Mouse (Mus musculus) hindbrain, embryonic 16.5 days (tissue): ENCODE results near the gene Zc3h6. TPM values are rescaled to one million over a fixed set of nuclear protein-coding genes. Genes with fewer than 3 reads are reported as not detected.

Experiments
- ATAC-seq: fragments of 200-750 bp; cut with Nextera tagmentation; 2 replicates; pipeline ENCODE4 v1.8.0; 2017; ENCODE audit warnings: moderate TSS enrichment, moderate library complexity
- H3K27ac ChIP-seq: fragments of 300-500 bp; sonication (generic); 2 replicates; pipeline ENCODE4 v1.5.1; 2014; ENCODE audit warnings: low read depth, mild to moderate bottlenecking, control low read depth, low read length, moderate library complexity
- H3K27me3 ChIP-seq: fragments of 300-500 bp; sonication (generic); replicated peaks from 2 replicates; pipeline ENCODE4 v1.6.1; 2014; ENCODE audit warnings: low read length; ENCODE audit not compliant: control insufficient read depth, insufficient read depth
- H3K36me3 ChIP-seq: fragments of 300-500 bp; sonication (generic); 2 replicates; pipeline ENCODE4 v1.6.1; 2014; ENCODE audit warnings: mild to moderate bottlenecking, low read length, moderate library complexity, mixed read lengths; ENCODE audit not compliant: control insufficient read depth, insufficient read depth
- H3K4me1 ChIP-seq: fragments of 300-500 bp; sonication (generic); 2 replicates; pipeline ENCODE4 v1.6.1; 2014; ENCODE audit warnings: low read depth, low read length; ENCODE audit not compliant: control insufficient read depth, insufficient read depth
- H3K4me2 ChIP-seq: fragments of 300-500 bp; sonication (generic); 2 replicates; pipeline ENCODE4 v1.6.1; 2014; ENCODE audit warnings: mild to moderate bottlenecking, low read length, control low read depth, moderate library complexity
- H3K4me3 ChIP-seq: fragments of 300-500 bp; sonication (generic); 2 replicates; pipeline ENCODE4 v1.5.1; 2014; ENCODE audit warnings: mild to moderate bottlenecking, low read length, control low read depth, moderate library complexity
- H3K9ac ChIP-seq: fragments of 300-500 bp; sonication (generic); 2 replicates; pipeline ENCODE4 v1.6.1; 2014; ENCODE audit warnings: low read depth, mild to moderate bottlenecking, control low read depth, low read length, moderate library complexity
- H3K9me3 ChIP-seq: fragments of 300-500 bp; sonication (generic); 2 replicates; pipeline ENCODE4 v1.6.1; 2014; ENCODE audit warnings: mild to moderate bottlenecking, low read length, moderate library complexity; ENCODE audit not compliant: control insufficient read depth
- WGBS: fragments of 180-500 bp; shearing (Covaris S2); extraction: QIAGEN DNeasy Blood & Tissue Kit; methylation state at CpG from one replicate; pipeline ENCODE4 v1.1.7; 2014; 5-methylcytosine and 5-hydroxymethylcytosine counted together
- polyA plus RNA-seq: library from polyadenylated mRNA; unstranded; fragments of >200 nt; fragmentation: Nextera tagmentation; extraction: Ambion mirVana; gene quantifications from 2 replicates; pipeline ENCODE4 v1.2.1, GENCODE M21; 2015

Gene Zc3h6
- 3.5 and 4.1 TPM in 2 replicates for polyA plus RNA-seq

DNA sequence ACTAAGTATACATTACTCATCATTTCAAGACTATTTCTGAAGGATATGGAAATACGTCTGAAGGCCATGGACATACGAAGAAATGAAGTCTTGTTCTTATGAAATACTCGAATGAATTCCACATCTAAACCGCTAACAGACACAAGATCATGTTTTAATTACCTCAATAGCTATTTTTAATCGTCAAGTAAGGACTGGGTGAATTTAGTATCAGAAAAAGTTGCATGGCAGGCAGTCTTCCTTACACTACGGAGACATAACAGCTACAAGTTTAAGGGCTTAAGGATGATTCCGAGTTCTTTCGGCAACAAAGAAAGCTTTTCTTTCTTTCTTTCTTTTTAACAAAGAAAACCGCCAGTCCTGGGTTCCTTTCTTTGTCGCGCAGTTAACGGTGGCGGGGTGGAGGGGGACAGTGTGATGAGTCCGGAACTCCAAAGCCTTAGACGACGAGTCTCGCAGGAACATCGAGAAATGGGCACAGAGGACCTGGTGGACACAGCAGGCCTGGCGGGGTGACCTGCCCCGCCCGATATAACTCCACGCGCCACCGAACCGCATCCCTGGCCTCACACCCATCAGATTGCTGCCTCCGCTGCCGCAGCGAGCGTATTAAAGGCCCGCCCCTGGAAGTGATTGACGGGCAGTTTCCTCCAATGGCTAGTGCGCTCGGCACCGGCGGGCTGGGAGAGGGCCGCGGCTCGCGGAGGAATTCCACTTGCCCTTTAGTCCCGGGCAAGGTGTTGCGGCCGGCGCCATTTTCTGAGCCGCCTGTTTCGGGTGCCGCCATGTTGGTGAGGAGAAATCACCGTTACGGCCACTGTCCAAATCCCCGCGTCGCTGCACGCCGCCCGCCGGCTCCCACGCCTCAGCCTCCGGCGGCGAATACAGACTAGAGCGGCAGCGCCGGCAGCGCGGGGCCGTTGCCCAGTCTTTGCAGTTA, at the start of gene Zc3h6:
Gene Zc3h6 (plus strand): TSS at position 762 of the 940 bp plus-strand sequence.
- ATAC-seq: peak; percentile 98
- Histone ChIP-seq H3K9me3 (no peaks in the 10 kb centered on the region), H3K4me1 (peaks cover 6% of the 10 kb centered on the region), H3K4me2 (peak within 1 kb of the TSS; percentile 61), H3K27ac (peak within 1 kb of the TSS; percentile 100), H3K27me3 (no peaks in the 10 kb centered on the region), H3K36me3 (no peaks in the 10 kb centered on the region), H3K4me3 (peak within 1 kb of the TSS; percentile 85), H3K9ac (peak within 1 kb of the TSS; percentile 100)
- under 1% methylated on average over 65 of the region's 65 CpGs for WGBS

DNA sequence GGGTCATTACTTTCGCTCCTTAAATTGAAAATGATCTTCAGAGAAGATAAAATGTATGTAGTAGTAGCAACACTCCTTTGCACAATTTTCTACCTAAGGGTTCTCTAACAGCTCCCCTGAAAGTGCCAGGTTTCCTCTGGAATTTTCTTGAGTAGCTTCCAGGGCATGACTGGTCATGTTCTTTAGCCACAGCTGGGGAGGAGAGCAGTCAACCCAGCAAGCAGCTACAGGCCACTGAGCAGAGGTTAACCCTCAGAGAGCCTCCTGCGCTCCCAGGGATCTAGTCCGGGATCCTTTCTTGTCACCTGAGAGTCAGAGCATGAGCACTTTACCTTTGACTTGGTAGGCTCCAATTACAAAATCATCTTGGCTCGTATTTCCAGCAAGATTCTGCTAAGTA, 42.4 kb upstream of the Zc3h6 start:
- no peaks in the 10 kb centered on the region for H3K27me3 ChIP-seq
- no peak overlapping the region for H3K4me2 ChIP-seq
- H3K9ac ChIP-seq: no peak overlapping the region
- no peaks in the 10 kb centered on the region for H3K9me3 ChIP-seq
- no peak overlapping the region for H3K4me3 ChIP-seq
- no peaks in the 10 kb centered on the region for H3K4me1 ChIP-seq
- WGBS: 88% methylated on average over 4 of the region's 4 CpGs
- no peak for ATAC-seq
- no peak overlapping the region for H3K27ac ChIP-seq
- peaks cover 7% of the 10 kb centered on the region for H3K36me3 ChIP-seq

DNA sequence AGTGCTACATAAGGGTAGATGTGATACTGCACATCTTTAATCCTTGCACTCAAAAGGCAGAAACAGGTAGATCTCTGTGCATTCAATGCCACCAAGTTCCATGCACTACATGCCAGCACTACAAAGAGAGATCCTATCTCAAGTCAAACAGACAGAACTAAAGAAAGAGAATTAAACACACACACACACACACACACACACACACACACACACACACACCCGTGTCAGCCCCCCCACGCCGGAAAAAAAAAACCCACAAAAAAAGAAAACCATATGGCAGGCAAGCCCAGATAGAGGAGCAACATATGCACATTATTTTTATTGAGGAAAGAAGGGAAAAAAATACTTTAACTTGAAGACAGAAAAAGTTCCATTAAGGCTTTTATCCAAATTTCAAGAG, 38.8 kb upstream of the Zc3h6 start:
- H3K36me3 ChIP-seq: peaks cover 7% of the 10 kb centered on the region
- H3K9ac ChIP-seq: no peak overlapping the region
- no peaks in the 10 kb centered on the region for H3K4me1 ChIP-seq
- no peak for ATAC-seq
- no peaks in the 10 kb centered on the region for H3K27me3 ChIP-seq
- H3K4me3 ChIP-seq: no peak overlapping the region
- H3K27ac ChIP-seq: no peak overlapping the region
- WGBS: 79% methylated on average over 3 of the region's 3 CpGs
- no peaks in the 10 kb centered on the region for H3K9me3 ChIP-seq
- no peak overlapping the region for H3K4me2 ChIP-seq

DNA sequence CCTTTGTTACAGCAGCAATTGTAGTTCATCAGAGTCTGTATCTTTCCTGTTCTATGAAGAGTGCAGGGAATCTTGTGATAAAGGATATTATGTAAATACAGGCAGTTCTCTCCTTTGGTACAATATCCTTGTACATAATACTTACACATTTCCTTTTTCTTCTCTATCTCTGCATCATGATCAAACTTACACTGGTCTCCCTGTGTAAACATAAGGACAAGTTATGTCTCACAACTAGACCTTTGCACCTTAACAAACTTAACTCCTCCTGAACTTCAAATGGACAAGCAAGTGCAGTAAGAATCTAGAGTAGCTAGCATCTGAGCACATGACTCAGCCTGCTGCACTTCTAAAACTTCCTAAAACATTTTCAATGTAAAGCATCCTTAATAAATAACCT, 36.5 kb upstream of the Zc3h6 start:
- Histone ChIP-seq H3K4me2 (no peak overlapping the region), H3K9me3 (no peaks in the 10 kb centered on the region), H3K36me3 (peaks cover 9% of the 10 kb centered on the region), H3K4me1 (no peaks in the 10 kb centered on the region), H3K9ac (no peak overlapping the region), H3K27me3 (no peaks in the 10 kb centered on the region), H3K4me3 (no peak overlapping the region), H3K27ac (no peak overlapping the region)
- no peak for ATAC-seq

DNA sequence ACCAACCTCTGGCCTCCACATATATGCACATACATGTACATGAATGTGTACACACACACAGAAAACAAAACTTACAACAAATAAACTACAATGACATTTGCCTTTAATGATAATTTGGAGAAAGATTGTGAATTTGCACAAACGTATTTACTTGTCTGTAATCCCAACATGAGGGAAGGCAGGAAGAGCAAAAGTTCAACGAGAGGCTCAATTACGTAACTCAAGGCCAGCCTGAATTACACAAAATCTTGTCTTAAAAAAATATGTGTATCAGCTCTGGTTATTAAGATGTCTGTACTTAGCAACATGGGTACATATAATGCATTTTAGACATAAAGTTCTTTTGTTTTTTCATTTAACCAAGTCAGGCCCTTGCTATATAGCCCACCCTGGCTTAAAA, 30.9 kb upstream of the Zc3h6 start:
- Histone ChIP-seq H3K27me3 (no peaks in the 10 kb centered on the region), H3K4me2 (no peak overlapping the region), H3K4me1 (no peaks in the 10 kb centered on the region), H3K4me3 (no peak overlapping the region), H3K27ac (no peak overlapping the region), H3K9me3 (no peaks in the 10 kb centered on the region), H3K9ac (no peak overlapping the region), H3K36me3 (peaks cover 7% of the 10 kb centered on the region; the same call in 1 of the 2 replicates)
- 94% methylated on average over 3 of the region's 3 CpGs for WGBS
- no peak for ATAC-seq

DNA sequence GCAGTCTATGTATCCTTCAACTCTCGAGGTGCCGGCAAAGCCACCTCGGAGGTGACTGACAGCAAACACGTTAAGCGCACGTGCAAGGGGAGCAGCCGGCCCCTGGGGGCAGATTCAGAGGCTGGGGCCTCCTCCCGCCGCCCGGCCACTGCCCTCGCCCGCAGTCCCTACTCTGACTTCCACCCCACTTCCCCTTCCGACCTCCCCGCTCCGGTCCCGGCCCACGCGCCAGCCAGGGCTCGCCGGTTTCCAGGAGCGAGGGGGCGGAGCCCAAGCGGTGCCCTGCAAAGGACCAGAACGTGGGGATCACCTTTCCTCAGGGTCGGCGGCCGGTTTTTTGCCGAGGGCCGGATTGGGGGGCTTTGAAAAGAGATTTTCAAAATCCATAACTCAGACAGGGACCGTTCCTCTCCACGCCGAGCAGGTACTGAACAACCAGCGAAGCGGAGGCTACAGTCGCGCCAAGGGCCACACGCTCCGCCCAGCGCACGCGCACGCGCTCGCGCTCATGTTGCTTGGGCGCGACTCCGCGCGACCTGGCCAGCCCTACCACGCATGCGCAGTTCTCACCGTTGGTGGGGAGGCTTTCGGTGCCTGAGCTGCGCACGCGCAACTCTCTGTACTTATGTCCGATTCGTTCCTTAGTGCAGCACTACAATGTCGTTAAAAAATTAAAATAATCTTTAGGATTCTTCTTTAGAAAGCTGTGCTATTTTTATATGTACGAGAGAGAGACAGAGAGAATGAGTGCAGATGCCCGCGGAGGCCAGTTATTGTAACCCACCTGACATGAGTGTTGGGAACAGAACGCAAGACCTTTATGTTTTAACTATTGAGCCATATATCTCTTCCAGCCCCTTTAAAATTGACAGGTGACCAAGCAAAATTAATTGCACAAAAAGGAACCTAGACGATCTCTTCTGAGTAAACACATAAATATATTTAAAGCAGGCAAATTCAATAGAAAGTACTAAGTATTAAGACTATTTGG, 23.4 kb upstream of the Zc3h6 start, which contains the start of gene Zc3h8:
Gene Zc3h8 (minus strand): TSS at position 540 of the 991 bp plus-strand sequence.
- H3K9ac ChIP-seq: peak within 1 kb of the TSS; percentile 81
- H3K9me3 ChIP-seq: no peaks in the 10 kb centered on the region
- peaks cover 4% of the 10 kb centered on the region for H3K4me1 ChIP-seq
- no peaks in the 10 kb centered on the region for H3K27me3 ChIP-seq
- H3K4me2 ChIP-seq: peak within 1 kb of the TSS; percentile 79
- 1% methylated on average over 65 of the region's 65 CpGs for WGBS
- ATAC-seq: peak; percentile 97
- peak within 1 kb of the TSS; percentile 75 for H3K4me3 ChIP-seq
- no peaks in the 10 kb centered on the region for H3K36me3 ChIP-seq
- H3K27ac ChIP-seq: peak within 1 kb of the TSS; percentile 91

DNA sequence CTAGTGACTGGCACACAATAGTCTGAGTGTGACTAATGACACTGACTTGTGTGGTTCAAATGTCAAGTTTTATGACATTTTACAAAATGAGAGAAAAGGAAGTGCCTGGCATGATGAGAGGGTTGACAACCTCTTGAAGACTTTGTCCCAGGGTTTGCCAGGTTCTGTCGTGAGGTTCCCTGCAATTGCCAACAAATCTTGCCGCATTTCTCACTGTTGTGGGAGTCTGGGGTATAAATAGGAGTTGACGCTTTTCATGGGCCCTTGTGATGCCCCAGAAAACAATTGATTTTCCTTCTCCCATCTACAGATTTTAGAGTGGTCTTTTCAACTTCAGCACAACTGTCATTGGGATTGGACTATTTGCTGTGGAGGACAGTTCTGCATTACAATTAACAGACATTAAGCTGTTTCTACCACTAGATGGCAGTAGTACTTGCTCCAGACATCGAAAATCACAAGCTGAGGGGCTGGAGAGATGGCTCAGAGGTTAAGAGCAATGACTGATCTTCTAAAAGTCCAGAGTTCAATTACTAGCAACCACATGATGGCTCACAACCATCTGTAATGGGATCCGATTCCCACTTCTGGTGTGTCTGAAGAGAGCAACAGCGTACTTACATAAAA, 19.1 kb upstream of the Zc3h6 start:
- ATAC-seq: no peak; the same call in 1 of the 2 replicates
- H3K4me2 ChIP-seq: no peak overlapping the region
- H3K9ac ChIP-seq: no peak overlapping the region
- H3K4me1 ChIP-seq: peaks cover under 1% of the 10 kb centered on the region
- WGBS: 35% methylated on average over 6 of the region's 6 CpGs
- H3K36me3 ChIP-seq: no peaks in the 10 kb centered on the region
- H3K27me3 ChIP-seq: no peaks in the 10 kb centered on the region
- H3K4me3 ChIP-seq: no peak overlapping the region
- H3K9me3 ChIP-seq: no peaks in the 10 kb centered on the region
- H3K27ac ChIP-seq: no peak overlapping the region

DNA sequence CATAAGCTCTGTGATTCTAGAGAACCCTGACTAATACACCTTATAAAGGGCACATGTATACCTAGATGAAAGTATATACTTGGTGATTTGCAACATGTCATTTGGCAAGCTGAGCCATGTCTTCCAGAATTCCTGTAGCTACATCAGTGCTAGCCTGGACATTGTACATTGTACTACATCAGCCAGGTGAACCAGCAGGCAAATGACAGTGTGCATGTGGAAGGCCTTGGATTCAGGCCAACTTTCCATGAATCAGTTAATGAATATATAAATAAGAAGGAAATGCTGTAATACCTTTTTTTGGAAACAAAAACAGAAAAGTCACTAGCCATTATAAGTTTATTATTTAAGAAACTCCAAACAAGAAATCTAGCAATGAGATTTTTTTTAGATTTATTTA, 13.0 kb upstream of the Zc3h6 start:
- H3K27me3 ChIP-seq: no peaks in the 10 kb centered on the region
- H3K27ac ChIP-seq: no peak overlapping the region
- H3K4me1 ChIP-seq: no peaks in the 10 kb centered on the region
- H3K9me3 ChIP-seq: no peaks in the 10 kb centered on the region
- H3K36me3 ChIP-seq: no peaks in the 10 kb centered on the region
- no peak overlapping the region for H3K4me2 ChIP-seq
- H3K4me3 ChIP-seq: no peak overlapping the region
- no peak overlapping the region for H3K9ac ChIP-seq
- no peak for ATAC-seq
